18 mouse cellular contexts compared by ENCODE assay signal in the genomic region with DNA sequence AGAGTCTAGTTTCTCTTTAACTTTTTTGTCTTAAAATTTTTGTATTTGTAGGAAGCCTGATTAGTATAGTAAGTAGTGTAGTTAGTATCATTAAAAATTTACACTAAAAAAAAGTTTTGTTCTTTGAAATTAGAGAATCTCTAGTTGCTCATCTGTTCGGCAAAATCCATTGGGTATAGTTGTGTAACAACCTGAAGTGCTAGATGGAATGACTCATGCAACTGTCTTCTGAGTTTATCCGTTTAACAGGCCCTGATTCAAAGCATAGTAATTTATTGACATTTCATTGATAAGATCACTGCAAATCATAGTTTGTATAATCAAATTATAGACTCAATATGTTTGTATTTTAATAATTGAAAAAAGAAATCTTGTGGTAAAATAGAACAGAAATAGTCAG.
"Had no signal": no experiment of that assay in that cellular context is flagged by ENCODE, and none has a peak within 500 bp of the region (broad histone marks: within the 10 kb centered on the region; RNA-seq: fewer than 3 reads in every experiment).

No protein-coding gene starts in this region.

- H3K27ac ChIP-seq: lung, embryonic 15.5 days; macrophage; midbrain, embryonic 12.5 days; neural tube, embryonic 12.5 days; stomach, embryonic 15.5 days; stomach, postnatal 0 days had no signal

- H3K9me3 ChIP-seq: lung, embryonic 15.5 days; megakaryocyte, embryonic 14.5 days; midbrain, embryonic 12.5 days; neural tube, embryonic 12.5 days; stomach, embryonic 15.5 days had no signal

- H3K27me3 ChIP-seq: lung, embryonic 15.5 days; megakaryocyte, embryonic 14.5 days; midbrain, embryonic 12.5 days; neural tube, embryonic 12.5 days; stomach, embryonic 15.5 days had no signal

- H3K9ac ChIP-seq: liver, postnatal 0 days; lung, embryonic 15.5 days; midbrain, embryonic 12.5 days; neural tube, embryonic 12.5 days; stomach, embryonic 15.5 days had no signal

- H3K4me3 ChIP-seq: lung, embryonic 15.5 days; megakaryocyte, embryonic 14.5 days; midbrain, embryonic 12.5 days; neural tube, embryonic 12.5 days; stomach, embryonic 15.5 days had no signal

- ATAC-seq: liver, postnatal 0 days; lung, postnatal 0 days; midbrain, embryonic 16.5 days had no signal

- H3K36me3 ChIP-seq: lung, embryonic 15.5 days; midbrain, embryonic 12.5 days; neural tube, embryonic 12.5 days; stomach, embryonic 15.5 days had no signal

- H3K4me2 ChIP-seq: lung, embryonic 15.5 days; midbrain, embryonic 12.5 days; neural tube, embryonic 12.5 days; stomach, embryonic 15.5 days had no signal

- H3K4me1 ChIP-seq: lung, embryonic 15.5 days; midbrain, embryonic 12.5 days; neural tube, embryonic 12.5 days; stomach, embryonic 15.5 days had no signal

- DNase-seq: liver, postnatal 0 days; lung, adult 2 months; lung, postnatal 14 days; lung, postnatal 36 days; midbrain, embryonic 14.5 days; right cerebral cortex, postnatal 14 days; thymus, adult 2 months; thymus, postnatal 25 days; thymus, postnatal 4 days had no signal
